Comparison of ENCODE assay signal across 1 mouse cellular context in the genomic region with DNA sequence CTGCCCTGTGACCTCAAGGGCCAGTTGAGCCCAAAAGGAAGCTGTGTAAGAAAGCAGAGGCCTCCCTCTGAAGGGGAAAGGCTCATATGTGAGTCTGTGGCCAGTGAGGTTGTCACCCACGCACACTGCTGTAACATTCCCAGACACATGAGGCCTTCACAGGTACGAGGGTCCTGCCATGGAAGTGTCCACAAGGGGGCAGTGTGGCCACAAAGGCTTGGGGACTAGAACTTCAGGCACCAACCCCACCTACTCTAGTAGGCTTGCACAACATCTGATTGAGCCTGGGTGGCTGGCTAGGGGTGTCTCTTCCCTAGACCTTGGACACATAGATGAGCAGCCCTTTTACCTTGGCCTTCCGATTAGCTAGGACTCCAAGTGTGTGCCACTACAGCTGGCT.
TF ChIP-seq lines count a peak whose summit lies in the region.

No protein-coding gene starts in this region.

TF ChIP-seq in MEL, 35 proteins besides CTCF, POLR2A, EP300 and RAD21 (continued from another document):
- no peak; the same call in 1 of the 2 replicates for TF ChIP-seq NELFE (IDR thresholded peaks at IDR 0.05; ENCODE audit: low read depth, low read length)
- TF ChIP-seq GABPA (IDR thresholded peaks at IDR 0.05; ENCODE audit: low read depth, low read length) = no peak
- no peak for TF ChIP-seq CHD2 (IDR thresholded peaks at IDR 0.05; ENCODE audit: low read length)
- no peak for TF ChIP-seq E2F4 (IDR thresholded peaks at IDR 0.05; ENCODE audit: borderline replicate concordance, low read depth, low read length)
- 0 out of 2 replicates have a peak, but pooled peaks have one; percentile 18 for TF ChIP-seq ZKSCAN1 (IDR thresholded peaks at IDR 0.05; ENCODE audit: low read depth, low read length)
- TF ChIP-seq GATA1 (IDR thresholded peaks at IDR 0.05; ENCODE audit: low read depth, low read length) = no peak
- TF ChIP-seq HCFC1 (IDR thresholded peaks at IDR 0.05; ENCODE audit: low read depth, low read length) = 0 out of 2 replicates have a peak, but pooled peaks have one; percentile 23
- no peak for TF ChIP-seq NRF1 (IDR thresholded peaks at IDR 0.05; ENCODE audit: insufficient read depth, low read depth, low read length, poor library complexity, severe bottlenecking)
- TF ChIP-seq CHD1 (IDR thresholded peaks at IDR 0.05; ENCODE audit: low read depth, low read length) = no peak
- TF ChIP-seq MXI1 (IDR thresholded peaks at IDR 0.05; ENCODE audit: low read depth, low read length) = peak; percentile 68
- no peak for TF ChIP-seq ZMIZ1 (IDR thresholded peaks at IDR 0.05; ENCODE audit: low read depth, low read length)
- TF ChIP-seq POLR2AphosphoS5 (IDR thresholded peaks at IDR 0.05; ENCODE audit: borderline replicate concordance, low read depth, low read length) = no peak
- no peak for TF ChIP-seq ETS1 (IDR thresholded peaks at IDR 0.05; ENCODE audit: low read depth, low read length)
- TF ChIP-seq MAX (IDR thresholded peaks at IDR 0.05; ENCODE audit: low read length) = peak; percentile 64
- peak; percentile 98 for TF ChIP-seq SMC3 (IDR thresholded peaks at IDR 0.05; ENCODE audit: low read depth, low read length)
- 0 out of 2 replicates have a peak, but pooled peaks have one; percentile 17 for TF ChIP-seq MEF2A (IDR thresholded peaks at IDR 0.05; ENCODE audit: extremely low read depth, insufficient replicate concordance, low read depth, low read length, poor library complexity, severe bottlenecking)
- no peak for TF ChIP-seq MAFK (IDR thresholded peaks at IDR 0.05; ENCODE audit: borderline replicate concordance, low read depth, low read length)
- peak; percentile 93 for TF ChIP-seq ZC3H11A (IDR thresholded peaks at IDR 0.05; ENCODE audit: low read depth, low read length)
- 0 out of 2 replicates have a peak, but pooled peaks have one; percentile 24 for TF ChIP-seq ZNF384 (IDR thresholded peaks at IDR 0.05; ENCODE audit: low read depth, low read length)
- no peak for TF ChIP-seq KAT2A (conservative IDR thresholded peaks at IDR 0.05; ENCODE audit: low read depth, low read length)
- no peak for TF ChIP-seq JUND (IDR thresholded peaks at IDR 0.05; ENCODE audit: low read depth, low read length)
- TF ChIP-seq TCF12 (IDR thresholded peaks at IDR 0.05; ENCODE audit: low read depth, low read length) = peak; percentile 18; the same call in 1 of the 2 replicates
- TF ChIP-seq UBTF (IDR thresholded peaks at IDR 0.05; ENCODE audit: borderline replicate concordance, insufficient read depth, low read depth, low read length) = no peak
- TF ChIP-seq MYC (IDR thresholded peaks at IDR 0.05; ENCODE audit: low read depth, low read length) = peak; percentile 85
- TF ChIP-seq TAL1 (IDR thresholded peaks at IDR 0.05; ENCODE audit: low read length) = no peak
